Mouse (Mus musculus) CH12.LX (cell line): Measurements from ENCODE around the gene Lrrc73. TPM values are rescaled to one million over a fixed set of nuclear protein-coding genes. Genes with fewer than 3 reads are reported as not detected.

ENCODE experiments used
- DNase-seq: peaks from one replicate; pipeline ENCODE4 v3.0.0-alpha.2; 2013; ENCODE audit errors: extremely low read depth
- H3K27ac ChIP-seq: 2 replicates; pipeline ENCODE4 v1.5.1; 2012; ENCODE audit warnings: low read depth, mild to moderate bottlenecking, control low read depth, moderate library complexity; ENCODE audit not compliant: insufficient read depth
- H3K27me3 ChIP-seq: replicated peaks from 2 replicates; pipeline ENCODE3; 2012; ENCODE audit warnings: inconsistent platforms
- H3K36me3 ChIP-seq, 2 experiments: replicated peaks in 1 of 2; 2 replicates each; pipeline versions ENCODE3 to v1.6.1; 2012; ENCODE audit warnings: inconsistent platforms in 1 of 2, low read length in 1 of 2, mild to moderate bottlenecking in 1 of 2, mixed read lengths in 1 of 2, moderate library complexity in 1 of 2; ENCODE audit not compliant: control insufficient read depth in 1 of 2, insufficient read depth in 1 of 2
- H3K4me1 ChIP-seq, 2 experiments: 2 replicates each; pipeline ENCODE4 v1.6.1; 2012; ENCODE audit warnings: inconsistent platforms in 1 of 2, moderate library complexity in 1 of 2; ENCODE audit not compliant: insufficient read depth in 2 of 2, control insufficient read depth in 1 of 2
- H3K4me2 ChIP-seq: 2 replicates; pipeline ENCODE4 v1.6.1; 2012; ENCODE audit warnings: low read depth, mild to moderate bottlenecking, control low read depth; ENCODE audit not compliant: poor library complexity, insufficient read depth, severe bottlenecking
- H3K4me3 ChIP-seq, 3 experiments: fragments of 150-350 bp in 1 of 3; sonication (generic) in 1 of 3; replicated peaks in 1 of 3; 2 replicates each; pipeline versions ENCODE3 to v1.5.1; 2011 to 2012; ENCODE audit warnings: low read depth in 2 of 3, low read length in 2 of 3, mild to moderate bottlenecking in 2 of 3, moderate library complexity in 2 of 3, control low read depth in 1 of 3, improper control_type of control experiment in 1 of 3, inconsistent platforms in 1 of 3, mixed read lengths in 1 of 3; ENCODE audit not compliant: poor library complexity in 1 of 3
- H3K79me2 ChIP-seq: replicated peaks from 2 replicates; pipeline ENCODE4 v1.6.1; 2012; ENCODE audit warnings: mild to moderate bottlenecking, moderate library complexity; ENCODE audit not compliant: control insufficient read depth, poor library complexity, insufficient read depth, severe bottlenecking; ENCODE audit errors: extremely low read depth
- H3K9ac ChIP-seq: 2 replicates; pipeline ENCODE4 v1.6.1; 2012; ENCODE audit warnings: low read depth, mild to moderate bottlenecking, control low read depth, moderate library complexity; ENCODE audit not compliant: insufficient read depth
- H3K9me3 ChIP-seq: replicated peaks from 2 replicates; pipeline ENCODE3; 2012; ENCODE audit warnings: low read length, inconsistent platforms, mixed read lengths
- CHD1 ChIP-seq: IDR thresholded peaks from 2 replicates; pipeline ENCODE4 v1.6.1; 2012; ENCODE audit warnings: low read depth, low read length, improper control_type of control experiment, inconsistent platforms
- CHD2 ChIP-seq: IDR thresholded peaks from 2 replicates; pipeline ENCODE4 v1.6.1; 2011; ENCODE audit warnings: low read length, improper control_type of control experiment
- CTCF ChIP-seq, 2 experiments: IDR thresholded peaks in 1 of 2; conservative IDR thresholded peaks in 1 of 2; 2 replicates each; pipeline ENCODE4 v1.5.1; 2011 to 2012; ENCODE audit warnings: low read depth in 2 of 2, low read length in 2 of 2, improper control_type of control experiment in 1 of 2, inconsistent platforms in 1 of 2, mild to moderate bottlenecking in 1 of 2, moderate library complexity in 1 of 2
- EP300 ChIP-seq: IDR thresholded peaks from 2 replicates; pipeline ENCODE4 v1.6.1; 2011; ENCODE audit warnings: low read length, improper control_type of control experiment
- ETS1 ChIP-seq: conservative IDR thresholded peaks from 2 replicates; pipeline ENCODE4 v1.6.1; 2012; ENCODE audit warnings: low read depth, mild to moderate bottlenecking, inconsistent platforms, low read length, improper control_type of control experiment, moderate library complexity
- HCFC1 ChIP-seq: IDR thresholded peaks from 2 replicates; pipeline ENCODE4 v1.6.1; 2012; ENCODE audit warnings: low read depth, mild to moderate bottlenecking, inconsistent platforms, low read length, improper control_type of control experiment
- IRF4 ChIP-seq: IDR thresholded peaks from 2 replicates; pipeline ENCODE4 v1.6.1; 2014; ENCODE audit warnings: low read depth, mild to moderate bottlenecking, inconsistent platforms, low read length, improper control_type of control experiment
- MAX ChIP-seq: IDR thresholded peaks from 2 replicates; pipeline ENCODE4 v1.6.1; 2011; ENCODE audit warnings: low read length, improper control_type of control experiment
- MAZ ChIP-seq: IDR thresholded peaks from 2 replicates; pipeline ENCODE4 v1.6.1; 2012; ENCODE audit warnings: low read depth, mild to moderate bottlenecking, inconsistent platforms, low read length, improper control_type of control experiment, moderate library complexity
- MYC ChIP-seq: IDR thresholded peaks from 2 replicates; pipeline ENCODE4 v1.6.1; 2011; ENCODE audit warnings: low read depth, mild to moderate bottlenecking, improper control_type of control experiment, low read length
- NELFE ChIP-seq: IDR thresholded peaks from 2 replicates; pipeline ENCODE4 v1.6.1; 2011; ENCODE audit warnings: low read depth, low read length, improper control_type of control experiment
- PAX5 ChIP-seq: IDR thresholded peaks from 2 replicates; pipeline ENCODE4 v1.6.1; 2012; ENCODE audit warnings: low read length, inconsistent platforms, mixed read lengths
- POLR2AphosphoS2 ChIP-seq: IDR thresholded peaks from 2 replicates; pipeline ENCODE4 v1.6.1; 2011; ENCODE audit warnings: low read depth, low read length, improper control_type of control experiment
- RCOR1 ChIP-seq: conservative IDR thresholded peaks from 2 replicates; pipeline ENCODE4 v1.6.1; 2012; ENCODE audit warnings: low read depth, mild to moderate bottlenecking, inconsistent platforms, low read length, improper control_type of control experiment
- SMC3 ChIP-seq: IDR thresholded peaks from 2 replicates; pipeline ENCODE4 v1.6.1; 2011; ENCODE audit warnings: low read depth, low read length, improper control_type of control experiment
- TBP ChIP-seq: conservative IDR thresholded peaks from 2 replicates; pipeline ENCODE4 v1.6.1; 2011; ENCODE audit warnings: low read depth, low read length, improper control_type of control experiment
- UBTF ChIP-seq: IDR thresholded peaks from 2 replicates; pipeline ENCODE4 v1.6.1; 2012; ENCODE audit warnings: low read depth, mild to moderate bottlenecking, inconsistent platforms, low read length, improper control_type of control experiment, moderate library complexity
- ZC3H11A ChIP-seq: IDR thresholded peaks from 2 replicates; pipeline ENCODE4 v1.6.1; 2012; ENCODE audit warnings: low read depth, mild to moderate bottlenecking, inconsistent platforms, low read length, improper control_type of control experiment
- ZKSCAN1 ChIP-seq: IDR thresholded peaks from 2 replicates; pipeline ENCODE4 v1.6.1; 2012; ENCODE audit warnings: low read depth, inconsistent platforms, low read length, improper control_type of control experiment, borderline replicate concordance
- dilution Hi-C: fragments of 300-500 bp; cut with MboI; formaldehyde crosslinking; loops from 2 replicates; pipeline ENCODE4 v1.14.3; 2020; ENCODE audit warnings: low sequenced_read_pairs; ENCODE audit not compliant: extremely low pct_unique_long_range_greater_than_20kb, extremely low pct_ligation_motif_present
- in situ Hi-C: fragments of 300-500 bp; cut with MboI; formaldehyde crosslinking; loops from 3 replicates; pipeline ENCODE4 v1.14.3; 2019; ENCODE audit warnings: low sequenced_read_pairs, low pct_ligation_motif_present, low pct_unique_long_range_greater_than_20kb, mixed read lengths
- polyA plus RNA-seq: library from polyadenylated mRNA; unstranded; fragments of >175 nt; gene quantifications from 2 replicates; pipeline ENCODE4 v1.2.1, GENCODE M21; 2012; ENCODE audit warnings: low read depth; ENCODE audit not compliant: insufficient read length
- total RNA-seq, 2 experiments: library from RNA; depleted of rRNA; stranded (reverse); fragments of 300-350 nt in 1 of 2; fragments of >200 nt in 1 of 2; gene quantifications; 2 replicates each; pipeline ENCODE4 v1.2.3; 2012 to 2014

Gene Lrrc73
- total and polyA plus RNA-seq, 3 experiments, result 1.8 to 4.0 (median 3.6) TPM

GRCm38 (mm10) chr17:46237480-46237879 is 15.9 kb upstream of the Lrrc73 start:
- no peaks in the 10 kb centered on the region for H3K9me3 ChIP-seq
- DNase-seq, result no peak
- no peak overlapping the region for H3K4me3 ChIP-seq
- no peak overlapping the region for H3K4me2 ChIP-seq
- no peaks in the 10 kb centered on the region for H3K27me3 ChIP-seq
- no peak for TF ChIP-seq POLR2AphosphoS2
- TF ChIP-seq PAX5, result no peak
- no peak for TF ChIP-seq SMC3
- no peak for TF ChIP-seq CTCF (conservative IDR thresholded peaks at IDR 0.05 in 1 of 2, IDR thresholded peaks at IDR 0.05 in 1 of 2; ENCODE audit: low read depth in 2 of 2, low read length in 2 of 2)
- TF ChIP-seq NELFE, result no peak
- no peak for TF ChIP-seq UBTF
- TF ChIP-seq IRF4, result no peak
- no peak for TF ChIP-seq MAZ
- TF ChIP-seq RCOR1, result no peak
- no peak for TF ChIP-seq TBP
- TF ChIP-seq MYC, result no peak
- TF ChIP-seq HCFC1, result no peak
- no peak for TF ChIP-seq EP300
- TF ChIP-seq ZC3H11A, result no peak
- no peaks in the 10 kb centered on the region for H3K79me2 ChIP-seq
- in situ Hi-C loops (loop anchor here (5.0 to 25.0 kb wide), 2 partner anchors 35 to 750 kb away; partner anchors contain the start of genes Polh and Xpo5), dilution Hi-C loops (no loop called here)
- H3K36me3 ChIP-seq, result peaks cover 85 to 92% of the 10 kb centered on the region in 2 experiments
- no peaks in the 10 kb centered on the region for H3K4me1 ChIP-seq
- no peak overlapping the region for H3K9ac ChIP-seq
- no peak overlapping the region for H3K27ac ChIP-seq

- in situ Hi-C loops (loop anchor here (5.0 to 25.0 kb wide), 2 partner anchors 37 to 748 kb away; partner anchors contain the start of genes Polh and Xpo5), dilution Hi-C loops (no loop called here)
- TF ChIP-seq ZKSCAN1, result no peak
- TF ChIP-seq CHD1, result no peak
- TF ChIP-seq MAX, result no peak
- TF ChIP-seq CHD2, result no peak
- no peak for TF ChIP-seq TBP
- TF ChIP-seq ETS1, result no peak
- no peak overlapping the region for H3K27ac ChIP-seq
- H3K9me3 ChIP-seq, result no peaks in the 10 kb centered on the region
- DNase-seq, result no peak
- no peaks in the 10 kb centered on the region for H3K4me1 ChIP-seq
- no peak overlapping the region for H3K4me3 ChIP-seq
- H3K79me2 ChIP-seq, result no peaks in the 10 kb centered on the region
- no peak overlapping the region for H3K4me2 ChIP-seq
- H3K9ac ChIP-seq, result no peak overlapping the region
- peaks cover 87 to 93% of the 10 kb centered on the region in 2 experiments for H3K36me3 ChIP-seq
- no peaks in the 10 kb centered on the region for H3K27me3 ChIP-seq
These were observed 13.7 kb upstream of the Lrrc73 start for GRCm38 (mm10) chr17:46239516-46240114.
